Mouse (Mus musculus) heart, postnatal 14 days (tissue): ENCODE results near the gene Slc35g1. TPM values are rescaled to one million over a fixed set of nuclear protein-coding genes. Genes with fewer than 3 reads are reported as not detected.
"Not testable (repeated sequence)": the region's sequence is repeated elsewhere in the genome, so short reads cannot be mapped to it uniquely, and the experiment has no call there.

Experiments used
- DNase-seq, 2 experiments: peaks; one replicate each; pipeline ENCODE4 v3.0.0; 2021 to 2022
- intact Hi-C: fragments of 180-260 bp; cut with DNase I; formaldehyde crosslinking; loops from one replicate; pipeline ENCODE4 v1.15.1; 2025
- total RNA-seq, 2 experiments: library from RNA; stranded (reverse); gene quantifications; 2 replicates each; pipeline ENCODE4 v1.2.3; 2021

Slc35g1 gene
- total RNA-seq, 2 experiments from 2014 or later = 1.4 to 1.6 TPM

DNA sequence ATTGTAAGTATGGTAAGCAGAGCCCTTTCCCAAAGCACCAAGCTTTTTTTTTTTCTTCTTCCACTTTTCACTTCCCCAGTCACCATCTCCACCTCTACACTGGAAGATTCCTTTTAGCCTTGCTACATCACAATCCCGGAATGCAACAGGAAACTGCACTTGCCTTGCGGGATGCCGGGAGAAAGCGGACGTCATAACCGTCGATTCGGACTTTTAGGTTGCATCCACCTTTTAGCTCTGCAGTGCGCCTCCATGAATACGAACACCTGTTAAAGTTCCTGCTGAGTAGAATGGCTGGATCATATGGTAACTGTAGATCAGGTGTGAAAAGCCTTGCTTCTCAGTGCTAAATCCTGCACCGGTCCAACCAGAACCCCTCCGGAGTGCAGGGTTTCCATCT lies 12.0 kb upstream of the Slc35g1 start:
- intact Hi-C loops = no loop called here
- no peak for DNase-seq

GRCm38 (mm10) chr19:38387021-38387420 lies 8.8 kb upstream of the Slc35g1 start:
- DNase-seq, intact Hi-C loops: not testable (repeated sequence)

DNA sequence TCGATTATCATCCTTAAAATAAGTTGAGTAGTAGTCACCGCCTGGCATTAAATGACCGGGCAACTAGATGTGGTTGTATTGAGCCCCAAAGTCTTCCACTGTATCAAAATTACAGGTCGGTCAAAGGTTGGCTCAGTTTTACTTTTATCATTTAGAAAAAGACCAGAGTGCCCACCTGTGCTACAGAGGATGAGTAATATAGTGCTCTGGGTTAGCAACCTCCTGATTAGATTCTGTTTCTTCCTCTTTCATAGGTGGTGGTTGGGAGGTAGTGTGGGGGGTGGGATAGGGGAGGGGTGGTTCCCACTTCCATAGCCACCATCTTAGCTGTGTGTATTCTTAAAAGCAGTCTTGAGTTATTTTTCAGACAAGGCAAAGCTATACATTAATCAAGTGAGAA lies 7.9 kb upstream of the Slc35g1 start:
- intact Hi-C loops = no loop called here
- no peak for DNase-seq

DNA sequence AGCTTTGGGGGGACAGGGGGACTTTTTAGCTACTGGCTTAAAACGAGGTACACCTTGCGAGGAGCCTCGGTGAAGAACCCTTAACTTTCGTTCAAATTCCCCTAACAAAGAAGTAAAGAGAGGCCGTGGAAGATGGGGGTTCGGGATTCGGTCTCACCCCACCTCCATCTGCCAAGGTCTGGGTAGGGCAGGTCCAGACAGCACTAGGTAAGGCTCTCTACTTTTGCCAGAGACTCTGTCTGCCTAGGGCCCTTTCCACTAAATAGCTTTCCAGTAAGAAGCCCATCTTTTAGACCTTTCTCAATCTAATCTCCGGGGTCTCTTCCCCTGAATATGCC lies 822 bp downstream of the Slc35g1 start:
- DNase-seq = no peak
- intact Hi-C loops = no loop called here

GRCm38 (mm10) chr19:38397004-38397403 lies 1.2 kb downstream of the Slc35g1 start:
- no peak for DNase-seq
- intact Hi-C loops = no loop called here

DNA sequence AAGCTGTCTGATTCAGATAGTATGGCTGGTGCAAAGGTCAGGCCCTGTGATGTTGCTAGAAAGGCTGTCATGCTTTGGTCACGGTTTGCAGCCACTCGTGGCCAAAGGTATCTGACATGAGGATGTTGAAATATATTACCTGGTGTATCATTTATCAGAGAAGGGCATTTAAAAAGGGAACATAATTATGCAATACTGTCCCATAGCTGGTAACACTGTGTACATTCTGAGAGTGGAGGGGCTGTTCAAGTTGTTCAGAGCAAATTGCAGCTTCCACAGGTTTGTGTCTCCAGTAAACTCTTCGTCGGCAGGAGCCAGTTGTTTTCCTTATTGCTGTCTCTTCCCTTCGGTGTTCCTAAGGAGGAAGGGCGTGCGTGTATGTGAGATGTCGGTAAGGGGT lies 3.2 kb downstream of the Slc35g1 start:
- intact Hi-C loops = no loop called here
- DNase-seq = no peak

- intact Hi-C loops = no loop called here
- DNase-seq = no peak
Observed at GRCm38 (mm10) chr19:38400851-38401250, 5.1 kb downstream of the Slc35g1 start.

DNA sequence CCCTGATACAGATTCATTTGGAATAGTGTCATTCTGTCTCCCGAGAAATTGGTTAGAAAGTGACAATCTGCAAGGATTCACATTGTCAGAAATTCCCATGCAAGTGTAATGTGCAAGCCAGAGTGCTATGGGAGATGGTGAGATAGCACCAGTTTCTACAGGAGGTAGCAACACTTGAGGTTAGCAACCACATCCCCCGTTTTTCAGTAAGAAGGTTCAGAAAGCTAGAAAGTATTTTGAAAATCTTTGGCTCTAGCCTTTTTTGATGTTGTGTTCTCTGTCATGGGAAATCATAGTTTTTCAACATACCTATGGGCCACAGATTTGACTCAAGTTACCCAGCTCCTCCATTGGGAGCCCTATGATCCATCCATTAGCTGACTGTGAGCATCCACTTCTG lies 5.6 kb downstream of the Slc35g1 start:
- intact Hi-C loops = no loop called here
- no peak for DNase-seq

GRCm38 (mm10) chr19:38410357-38411056 lies 14.7 kb downstream of the Slc35g1 start:
- DNase-seq = no peak
- intact Hi-C loops = no loop called here

DNA sequence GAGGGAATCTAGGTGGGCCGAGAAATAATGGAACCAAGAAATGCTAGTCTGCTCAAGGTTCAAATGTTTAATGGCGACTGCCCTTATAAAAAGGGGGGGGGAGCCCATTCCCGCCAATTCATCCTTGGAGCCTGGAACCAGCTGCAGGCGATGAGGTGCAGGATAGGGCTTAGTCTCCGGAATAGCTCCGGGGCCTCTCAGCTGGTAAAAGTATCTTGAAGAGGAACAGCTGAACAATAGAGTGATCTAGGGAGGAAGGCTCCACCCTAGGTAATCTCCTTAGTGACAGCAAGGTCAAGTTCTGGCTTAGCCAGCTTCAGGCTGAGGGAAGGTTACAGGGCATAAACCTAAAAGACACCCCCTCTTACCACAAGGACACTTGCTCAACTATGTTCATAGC lies 18.1 kb downstream of the Slc35g1 start:
- intact Hi-C loops = no loop called here

GRCm38 (mm10) chr19:38418819-38419423 lies 23.1 kb downstream of the Slc35g1 start:
- no peak for DNase-seq
- intact Hi-C loops = no loop called here

More for the DNA sequence above, 18.1 kb downstream of the Slc35g1 start:
- DNase-seq = no peak

DNA sequence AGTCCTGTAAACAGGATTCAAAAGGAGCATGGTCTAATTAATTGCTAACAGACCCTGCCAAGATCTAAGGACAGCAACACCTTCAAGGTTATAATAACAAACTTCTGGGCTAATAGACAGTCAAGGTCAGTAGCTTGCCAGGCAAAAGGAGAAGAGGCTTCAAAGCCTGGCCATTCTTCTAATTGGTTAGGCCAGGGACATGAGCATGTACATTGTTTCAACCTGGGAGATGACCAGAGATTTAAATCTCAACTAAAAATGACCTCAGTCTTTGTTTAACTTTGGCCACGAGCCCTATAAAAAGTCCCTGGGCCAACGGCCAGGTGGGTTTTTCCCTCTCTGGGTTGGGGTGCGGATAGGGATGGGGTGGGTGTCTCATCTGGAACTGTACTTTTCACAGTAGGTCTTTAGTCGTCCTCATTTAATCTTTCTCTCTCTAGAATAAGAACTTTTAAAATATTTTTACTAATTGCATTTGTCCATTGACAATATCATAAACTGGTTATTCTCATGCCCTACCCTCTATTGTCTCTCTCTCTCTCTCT lies 25.0 kb downstream of the Slc35g1 start:
- intact Hi-C loops = loop anchor here (5.0 kb wide), 2 partner anchors 356 to 496 kb away; no protein-coding TSS in a partner anchor
- no peak for DNase-seq

GRCm38 (mm10) chr19:38421436-38421835 lies 25.7 kb downstream of the Slc35g1 start:
- DNase-seq = peak in 1 of 2 experiments; percentile 21
- intact Hi-C loops = loop anchor here (5.0 kb wide), 2 partner anchors 356 to 496 kb away; no protein-coding TSS in a partner anchor

GRCm38 (mm10) chr19:38422926-38423325 lies 27.1 kb downstream of the Slc35g1 start:
- no peak for DNase-seq
- intact Hi-C loops = loop anchor here (5.0 kb wide), 2 partner anchors 354 to 494 kb away; no protein-coding TSS in a partner anchor

DNA sequence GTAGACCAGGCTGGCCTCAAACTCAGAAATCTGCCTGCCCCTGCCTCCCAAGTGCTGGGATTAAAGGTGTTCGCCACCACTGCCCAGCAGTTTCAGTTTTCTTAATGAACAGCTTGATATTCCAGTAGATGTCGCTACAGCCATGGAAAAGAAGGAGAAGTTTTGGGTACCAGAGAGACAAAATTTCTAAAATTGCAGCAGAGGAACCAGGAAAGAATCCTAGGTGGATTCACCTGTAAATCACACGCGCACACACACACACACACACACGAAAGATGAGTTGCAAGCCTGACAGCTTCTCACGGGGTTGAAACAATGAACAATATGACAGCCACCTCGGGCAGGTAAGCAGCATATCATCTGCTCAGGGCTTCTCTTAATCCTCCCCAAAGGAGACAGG lies 28.1 kb downstream of the Slc35g1 start:
- DNase-seq = peak in 1 of 2 experiments; percentile 38
- intact Hi-C loops = loop anchor here (5.0 kb wide), 2 partner anchors 353 to 493 kb away; no protein-coding TSS in a partner anchor

DNA sequence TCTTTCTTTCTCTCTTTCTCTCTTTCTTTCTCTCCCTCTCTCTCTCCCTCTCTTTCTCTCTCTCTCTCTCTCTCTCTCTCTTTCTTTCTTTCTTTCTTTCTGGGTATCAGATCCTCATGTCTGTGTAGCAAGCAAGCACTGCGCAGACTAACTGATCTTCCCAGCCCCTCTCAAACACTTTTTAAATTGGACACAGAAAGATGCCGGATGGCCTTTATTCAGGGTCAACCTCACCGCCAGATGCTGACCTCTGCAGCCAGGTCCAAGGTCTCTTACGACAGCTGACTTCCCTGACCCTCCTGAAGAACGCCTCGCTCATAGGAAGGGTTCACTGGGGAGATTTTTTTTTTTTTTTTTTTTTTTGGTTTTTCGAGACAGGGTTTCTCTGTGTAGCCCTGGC lies 28.8 kb downstream of the Slc35g1 start:
- intact Hi-C loops = loop anchor here (5.0 kb wide), 2 partner anchors 353 to 493 kb away; no protein-coding TSS in a partner anchor
- DNase-seq = no peak

DNA sequence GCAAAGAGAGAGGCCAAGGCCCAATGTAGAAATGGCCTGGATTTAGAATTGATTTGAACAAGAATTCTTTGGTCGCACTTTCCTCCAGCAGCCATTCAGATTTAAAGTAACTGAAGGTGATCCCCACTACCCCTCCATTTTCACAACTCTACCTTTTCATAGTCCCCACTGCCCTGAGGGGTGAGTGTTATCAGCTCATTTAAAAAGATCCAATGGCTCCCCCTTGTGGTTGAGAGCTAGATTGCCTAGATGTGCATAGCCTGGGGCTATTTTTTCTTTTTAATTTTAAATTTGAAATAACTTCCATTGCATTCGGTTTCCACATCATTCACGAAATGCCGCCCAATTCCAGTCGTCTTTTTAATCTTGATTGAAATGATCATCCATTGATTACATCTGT lies 33.5 kb downstream of the Slc35g1 start:
- DNase-seq = peak in 1 of 2 experiments; percentile 12
- intact Hi-C loops = loop anchor here (5.0 kb wide), 1 partner anchor 278 kb away; no protein-coding TSS in a partner anchor

DNA sequence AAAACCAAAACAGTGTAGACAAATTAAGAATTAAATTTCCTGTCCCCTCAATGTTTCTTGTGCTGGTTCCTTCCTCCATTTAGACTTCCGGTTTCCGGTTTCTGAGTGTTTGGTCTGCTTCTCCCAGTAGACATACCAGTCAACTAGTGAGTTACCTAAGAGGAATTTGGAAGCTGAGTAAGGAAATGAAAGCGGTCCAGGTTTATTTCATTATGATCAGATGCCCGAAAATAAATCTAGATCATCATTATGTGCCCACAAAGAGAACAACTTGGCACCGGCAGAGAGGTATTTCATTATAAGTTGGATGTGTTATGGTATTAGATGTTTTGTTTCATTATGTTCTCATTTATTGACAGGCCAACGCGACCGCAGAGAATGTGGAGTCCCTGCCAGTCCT lies 34.7 kb downstream of the Slc35g1 start:
- intact Hi-C loops = no loop called here
- no peak for DNase-seq

DNA sequence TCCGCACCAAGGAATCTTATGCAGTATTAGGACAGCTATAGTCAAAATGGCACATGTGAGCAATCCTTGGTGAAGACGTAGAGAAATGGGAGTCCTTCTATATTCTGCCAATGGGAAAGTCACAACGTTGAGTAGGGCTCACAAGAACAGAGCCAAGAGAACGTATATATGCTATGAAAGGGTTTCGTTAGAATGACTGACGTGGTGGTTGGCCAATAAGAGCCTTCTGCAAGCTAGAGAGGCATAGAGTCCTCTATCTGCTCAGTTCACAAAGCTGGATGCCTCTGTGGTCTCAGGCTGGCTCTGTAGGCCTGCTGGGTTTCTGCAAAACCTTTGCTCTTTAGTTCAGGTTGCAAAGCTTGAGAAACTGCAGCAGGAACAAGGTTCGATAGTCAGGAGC lies 35.5 kb downstream of the Slc35g1 start:
- intact Hi-C loops = no loop called here
- DNase-seq = no peak

- intact Hi-C loops = no loop called here
Observed at GRCm38 (mm10) chr19:38432021-38432420, 36.2 kb downstream of the Slc35g1 start.

GRCm38 (mm10) chr19:38433381-38433780 lies 37.6 kb downstream of the Slc35g1 start:
- DNase-seq = no peak
- intact Hi-C loops = no loop called here

More at GRCm38 (mm10) chr19:38432021-38432420, 36.2 kb downstream of the Slc35g1 start:
- no peak for DNase-seq

GRCm38 (mm10) chr19:38435221-38435620 lies 39.4 kb downstream of the Slc35g1 start:
- intact Hi-C loops = no loop called here
- DNase-seq = no peak
